Mouse (Mus musculus): ENCODE data around the gene Magix. TPM values are rescaled to one million over a fixed set of nuclear protein-coding genes. Genes with fewer than 3 reads are reported as not detected.

The Magix gene
- polyA plus RNA-seq, 1 experiment from 2014 or later = 0.28 TPM

DNA sequence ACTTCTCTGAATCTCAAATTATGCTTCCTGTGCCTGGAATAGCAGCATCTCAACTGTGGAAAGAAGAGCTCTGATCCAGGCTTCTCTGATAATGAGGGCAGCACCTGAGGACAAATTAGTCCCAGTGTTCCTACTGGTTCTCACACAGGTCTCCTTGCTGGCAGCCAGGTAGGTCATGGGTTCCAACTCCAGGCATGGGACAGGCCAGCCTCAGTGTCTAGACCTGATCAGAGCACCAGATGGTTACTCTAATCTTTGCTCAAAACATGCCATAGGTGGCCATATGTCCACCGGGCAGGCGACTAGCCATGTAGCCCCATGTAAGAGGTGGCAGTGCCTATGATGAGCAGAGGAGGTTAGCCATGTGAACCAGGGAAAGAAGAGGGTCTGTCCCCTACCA lies 7.3 kb upstream of the Magix start:
- H3K4me2 ChIP-seq (replicated peaks; ENCODE audit: low read depth, low read length) = no peak overlapping the region
- no peak overlapping the region for H3K9ac ChIP-seq (ENCODE audit: low read depth, low read length)
- H3K4me1 ChIP-seq (ENCODE audit: control insufficient read depth, insufficient read depth, low read length) = no peaks in the 10 kb centered on the region
- no peak overlapping the region for H3K27ac ChIP-seq (ENCODE audit: low read depth, low read length)
- H3K4me3 ChIP-seq (ENCODE audit: low read length) = no peak overlapping the region
- H3K36me3 ChIP-seq (ENCODE audit: control insufficient read depth, insufficient read depth, low read length) = no peaks in the 10 kb centered on the region
- no peaks in the 10 kb centered on the region for H3K9me3 ChIP-seq (ENCODE audit: control insufficient read depth, low read length)
- H3K27me3 ChIP-seq (ENCODE audit: control insufficient read depth, insufficient read depth, low read length) = no peaks in the 10 kb centered on the region
- no peak for ATAC-seq (ENCODE audit: low FRiP score, low TSS enrichment)
- WGBS = 95% methylated on average over 2 of the region's 2 CpGs

- 22% methylated on average over 12 of the region's 12 CpGs for WGBS
- Histone ChIP-seq H3K27me3 (ENCODE audit: control insufficient read depth, insufficient read depth, low read length) (no peaks in the 10 kb centered on the region), H3K9me3 (ENCODE audit: control insufficient read depth, low read length) (no peaks in the 10 kb centered on the region), H3K27ac (ENCODE audit: low read depth, low read length) (no peak overlapping the region), H3K4me2 (replicated peaks; ENCODE audit: low read depth, low read length) (peak overlapping the region; percentile 40), H3K9ac (ENCODE audit: low read depth, low read length) (no peak overlapping the region), H3K36me3 (ENCODE audit: control insufficient read depth, insufficient read depth, low read length) (no peaks in the 10 kb centered on the region), H3K4me3 (ENCODE audit: low read length) (peak overlapping the region; percentile 28; the same call in 1 of the 2 replicates), H3K4me1 (ENCODE audit: control insufficient read depth, insufficient read depth, low read length) (no peaks in the 10 kb centered on the region)
- peak; percentile 25; the same call in 1 of the 2 replicates for ATAC-seq (ENCODE audit: low FRiP score, low TSS enrichment)
Observed at GRCm38 (mm10) chrX:7680057-7680412, 1.0 kb downstream of the Magix start.

DNA sequence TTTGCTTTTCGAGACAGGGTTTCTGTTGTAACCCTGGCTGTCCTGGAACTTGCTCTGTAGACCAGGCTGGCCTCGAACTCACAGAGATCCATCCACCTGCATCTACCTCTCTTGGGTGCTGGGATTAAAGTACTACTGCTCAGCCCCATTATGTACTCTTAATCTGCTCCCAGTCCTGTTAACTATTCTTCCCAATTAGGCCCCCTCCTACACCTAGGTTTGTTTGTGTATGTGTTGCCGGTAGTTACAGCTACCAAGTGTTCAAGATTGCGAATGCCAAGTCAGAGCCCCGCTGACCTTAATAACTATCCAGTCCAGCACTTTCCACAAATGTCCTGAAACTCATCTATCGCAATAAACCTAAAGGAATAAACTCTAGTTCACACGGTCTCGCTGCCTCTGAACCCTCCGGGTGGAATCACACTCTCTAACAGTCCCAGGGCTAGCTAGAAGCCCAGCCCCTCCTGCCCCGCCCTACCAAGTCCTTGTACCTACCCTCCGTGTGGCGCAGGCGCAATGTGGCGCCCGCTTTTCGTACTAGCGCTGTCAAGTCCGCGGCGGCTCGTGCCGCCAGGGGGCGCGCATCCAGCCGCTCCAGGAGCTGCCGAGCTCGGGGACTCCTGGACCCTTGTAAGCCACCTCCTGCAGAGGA lies 1.5 kb downstream of the Magix start:
- H3K9ac ChIP-seq (ENCODE audit: low read depth, low read length) = no peak overlapping the region
- no peaks in the 10 kb centered on the region for H3K36me3 ChIP-seq (ENCODE audit: control insufficient read depth, insufficient read depth, low read length)
- H3K4me2 ChIP-seq (replicated peaks; ENCODE audit: low read depth, low read length) = peak overlapping the region; percentile 40
- peak; percentile 95 for ATAC-seq (ENCODE audit: low FRiP score, low TSS enrichment)
- peak overlapping the region; percentile 28; the same call in 1 of the 2 replicates for H3K4me3 ChIP-seq (ENCODE audit: low read length)
- H3K4me1 ChIP-seq (ENCODE audit: control insufficient read depth, insufficient read depth, low read length) = no peaks in the 10 kb centered on the region
- H3K27me3 ChIP-seq (ENCODE audit: control insufficient read depth, insufficient read depth, low read length) = no peaks in the 10 kb centered on the region
- 21% methylated on average over 27 of the region's 27 CpGs for WGBS
- H3K27ac ChIP-seq (ENCODE audit: low read depth, low read length) = no peak overlapping the region
- no peaks in the 10 kb centered on the region for H3K9me3 ChIP-seq (ENCODE audit: control insufficient read depth, low read length)

GRCm38 (mm10) chrX:7678986-7679385 lies 2.1 kb downstream of the Magix start:
- Histone ChIP-seq H3K9ac (ENCODE audit: low read depth, low read length) (no peak overlapping the region), H3K9me3 (ENCODE audit: control insufficient read depth, low read length) (no peaks in the 10 kb centered on the region), H3K27me3 (ENCODE audit: control insufficient read depth, insufficient read depth, low read length) (no peaks in the 10 kb centered on the region), H3K4me3 (ENCODE audit: low read length) (no peak overlapping the region), H3K27ac (ENCODE audit: low read depth, low read length) (no peak overlapping the region), H3K4me2 (replicated peaks; ENCODE audit: low read depth, low read length) (no peak overlapping the region), H3K36me3 (ENCODE audit: control insufficient read depth, insufficient read depth, low read length) (no peaks in the 10 kb centered on the region), H3K4me1 (ENCODE audit: control insufficient read depth, insufficient read depth, low read length) (no peaks in the 10 kb centered on the region)
- no peak for ATAC-seq (ENCODE audit: low FRiP score, low TSS enrichment)
- WGBS = 63% methylated on average over 3 of the region's 3 CpGs

DNA sequence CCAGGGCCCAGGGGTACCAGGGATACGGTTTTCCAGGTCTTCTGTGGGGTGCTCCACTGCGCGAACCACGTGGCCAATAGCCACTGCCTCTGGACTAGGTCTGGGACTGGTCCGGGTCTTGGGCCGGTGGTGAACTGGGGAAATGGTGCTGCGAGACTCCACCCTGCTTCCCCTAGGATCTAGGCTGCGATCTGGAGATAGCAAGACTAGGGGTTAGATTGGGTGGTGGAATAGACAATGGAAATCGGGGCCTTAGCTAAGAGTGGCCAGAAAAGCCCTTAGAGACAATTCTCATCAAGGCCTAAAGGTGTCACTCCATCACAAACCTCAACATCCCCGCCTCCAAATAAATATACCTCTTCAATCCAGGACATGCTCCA lies 6.1 kb downstream of the Magix start:
- Histone ChIP-seq H3K9me3 (ENCODE audit: control insufficient read depth, low read length) (no peaks in the 10 kb centered on the region), H3K4me3 (ENCODE audit: low read length) (peak overlapping the region; percentile 24), H3K36me3 (ENCODE audit: control insufficient read depth, insufficient read depth, low read length) (no peaks in the 10 kb centered on the region), H3K4me1 (ENCODE audit: control insufficient read depth, insufficient read depth, low read length) (0 out of 2 replicates have a peak, but pooled peaks cover 3% of the 10 kb centered on the region), H3K27ac (ENCODE audit: low read depth, low read length) (peak overlapping the region; percentile 74; the same call in 1 of the 2 replicates), H3K9ac (ENCODE audit: low read depth, low read length) (peak overlapping the region; percentile 42; the same call in 1 of the 2 replicates), H3K27me3 (ENCODE audit: control insufficient read depth, insufficient read depth, low read length) (no peaks in the 10 kb centered on the region), H3K4me2 (replicated peaks; ENCODE audit: low read depth, low read length) (peak overlapping the region; percentile 41)
- WGBS = 41% methylated on average over 10 of the region's 10 CpGs
- ATAC-seq (ENCODE audit: low FRiP score, low TSS enrichment) = no peak; the same call in 1 of the 2 replicates

DNA sequence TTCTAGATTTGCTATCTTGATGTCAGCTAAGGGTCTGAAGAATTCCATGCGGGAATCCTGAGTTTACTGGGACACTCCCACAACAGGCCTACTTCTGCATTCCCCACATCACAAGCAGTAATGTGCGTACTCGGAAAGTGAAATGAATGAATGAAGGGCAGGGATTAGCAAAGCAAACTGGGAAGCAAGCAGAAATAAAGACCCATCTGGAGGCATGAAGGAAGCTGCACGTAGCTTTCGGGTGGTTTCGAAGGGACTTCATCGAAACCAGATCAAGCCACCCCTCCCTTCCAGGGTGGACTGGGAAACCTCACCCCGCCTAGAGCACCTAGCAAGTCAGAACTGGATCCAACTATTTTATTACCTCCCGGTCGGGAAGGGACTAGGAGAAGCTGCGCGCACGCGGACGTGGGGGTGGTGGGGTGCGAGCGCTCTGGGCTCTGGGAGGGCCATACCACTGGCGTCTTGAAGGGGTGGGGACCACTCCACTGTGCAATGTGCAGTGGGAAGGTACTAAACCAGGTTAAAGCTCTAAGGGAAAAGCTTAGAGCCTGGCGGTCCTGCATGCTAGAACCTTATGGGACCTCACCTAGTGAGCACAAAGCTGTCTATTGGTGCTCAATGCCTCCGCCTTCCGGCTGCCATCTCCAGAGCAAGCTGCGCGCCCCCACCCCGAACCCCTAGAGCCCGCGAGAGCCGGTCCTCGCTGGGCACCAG lies 6.6 kb downstream of the Magix start:
- Histone ChIP-seq H3K27me3 (ENCODE audit: control insufficient read depth, insufficient read depth, low read length) (no peaks in the 10 kb centered on the region), H3K4me1 (ENCODE audit: control insufficient read depth, insufficient read depth, low read length) (0 out of 2 replicates have a peak, but pooled peaks cover 3% of the 10 kb centered on the region), H3K27ac (ENCODE audit: low read depth, low read length) (peak overlapping the region; percentile 74), H3K9ac (ENCODE audit: low read depth, low read length) (peak overlapping the region; percentile 42; the same call in 1 of the 2 replicates), H3K4me3 (ENCODE audit: low read length) (peak overlapping the region; percentile 24), H3K36me3 (ENCODE audit: control insufficient read depth, insufficient read depth, low read length) (no peaks in the 10 kb centered on the region), H3K4me2 (replicated peaks; ENCODE audit: low read depth, low read length) (peak overlapping the region; percentile 41), H3K9me3 (ENCODE audit: control insufficient read depth, low read length) (no peaks in the 10 kb centered on the region)
- 41% methylated on average over 28 of the region's 28 CpGs for WGBS
- ATAC-seq (ENCODE audit: low FRiP score, low TSS enrichment) = peak; percentile 43

DNA sequence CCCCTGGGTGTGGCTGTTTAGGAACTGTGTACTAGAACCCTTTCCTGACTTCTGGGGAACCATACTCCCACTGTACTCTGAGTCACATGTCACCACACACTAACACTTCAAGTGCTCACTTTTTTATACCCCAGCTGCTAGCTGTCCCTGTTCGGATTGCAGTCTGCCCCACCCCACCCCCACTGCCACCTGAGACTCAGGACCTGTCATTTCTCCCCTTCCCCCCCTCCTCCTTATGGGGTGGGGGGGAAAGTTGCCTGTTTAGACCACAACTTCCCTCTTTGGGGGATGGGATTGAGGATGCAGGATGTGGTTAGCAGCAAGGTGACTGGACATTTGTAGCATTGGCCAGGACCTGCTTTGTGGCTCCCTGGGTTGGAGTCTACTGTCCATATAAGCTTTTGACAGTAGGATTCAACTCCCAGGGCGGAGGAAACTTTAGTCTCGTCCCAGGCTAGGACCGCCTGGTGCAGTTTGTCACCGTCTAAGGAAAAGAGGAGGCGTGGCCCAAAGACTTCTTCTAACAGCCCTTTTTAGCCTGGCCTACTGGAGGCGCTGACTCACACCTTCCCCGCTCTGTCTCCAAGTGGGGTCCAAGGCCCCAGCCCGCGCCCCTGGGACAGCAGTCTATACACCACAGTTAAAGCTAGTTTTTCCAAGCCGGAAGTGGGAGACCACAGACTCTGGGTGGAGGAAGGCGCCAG lies 7.3 kb downstream of the Magix start:
- H3K4me3 ChIP-seq (ENCODE audit: low read length) = peak overlapping the region; percentile 24; the same call in 1 of the 2 replicates
- peak overlapping the region; percentile 41 for H3K4me2 ChIP-seq (replicated peaks; ENCODE audit: low read depth, low read length)

GRCm38 (mm10) chrX:7672739-7673138 lies 8.3 kb downstream of the Magix start:
- ATAC-seq (ENCODE audit: low FRiP score, low TSS enrichment) = no peak
- no peak overlapping the region for H3K4me3 ChIP-seq (ENCODE audit: low read length)
- no peaks in the 10 kb centered on the region for H3K27me3 ChIP-seq (ENCODE audit: control insufficient read depth, insufficient read depth, low read length)
- H3K36me3 ChIP-seq (ENCODE audit: control insufficient read depth, insufficient read depth, low read length) = peaks cover 3% of the 10 kb centered on the region; the same call in 1 of the 2 replicates
- H3K27ac ChIP-seq (ENCODE audit: low read depth, low read length) = no peak overlapping the region
- H3K9me3 ChIP-seq (ENCODE audit: control insufficient read depth, low read length) = no peaks in the 10 kb centered on the region
- WGBS = 33% methylated on average over 6 of the region's 6 CpGs
- no peak overlapping the region for H3K4me2 ChIP-seq (replicated peaks; ENCODE audit: low read depth, low read length)
- 0 out of 2 replicates have a peak, but pooled peaks cover 3% of the 10 kb centered on the region for H3K4me1 ChIP-seq (ENCODE audit: control insufficient read depth, insufficient read depth, low read length)
- H3K9ac ChIP-seq (ENCODE audit: low read depth, low read length) = no peak overlapping the region

More for the DNA sequence above, 7.3 kb downstream of the Magix start:
- Histone ChIP-seq H3K4me1 (ENCODE audit: control insufficient read depth, insufficient read depth, low read length) (0 out of 2 replicates have a peak, but pooled peaks cover 3% of the 10 kb centered on the region), H3K9me3 (ENCODE audit: control insufficient read depth, low read length) (no peaks in the 10 kb centered on the region), H3K36me3 (ENCODE audit: control insufficient read depth, insufficient read depth, low read length) (peaks cover 3% of the 10 kb centered on the region; the same call in 1 of the 2 replicates), H3K9ac (ENCODE audit: low read depth, low read length) (no peak overlapping the region), H3K27me3 (ENCODE audit: control insufficient read depth, insufficient read depth, low read length) (no peaks in the 10 kb centered on the region), H3K27ac (ENCODE audit: low read depth, low read length) (peak overlapping the region; percentile 74)
- 30% methylated on average over 12 of the region's 12 CpGs for WGBS
- ATAC-seq (ENCODE audit: low FRiP score, low TSS enrichment) = peak; percentile 47
